Mouse (Mus musculus): ENCODE measurements around the gene Snrnp27. TPM values are rescaled to one million over a fixed set of nuclear protein-coding genes. Genes with fewer than 3 reads are reported as not detected.

Snrnp27 gene
- total and polyA plus RNA-seq, 3 experiments = 63.1 to 97.9 (median 72.7) TPM

Other genes starting within 250 kb of the Snrnp27 start
- gene C87436, start 246.1 kb downstream of the Snrnp27 start, total RNA-seq (2012; rRNA removed) = 5.2 and 7.1 TPM in 2 replicates
- gene C87436, start 246.1 kb downstream of the Snrnp27 start, total RNA-seq (2014; rRNA removed) = 8.1 and 8.6 TPM in 2 replicates
- 8.5 and 8.7 TPM in 2 replicates for gene C87436, start 246.1 kb downstream of the Snrnp27 start, polyA plus RNA-seq (2012; ENCODE audit: insufficient read length, low read depth)
- gene Pcbp1, start 158.2 kb downstream of the Snrnp27 start, total RNA-seq (2012; rRNA removed) = 68.9 and 81.2 TPM in 2 replicates
- gene Pcbp1, start 158.2 kb downstream of the Snrnp27 start, total RNA-seq (2014; rRNA removed) = 47.3 and 73.0 TPM in 2 replicates
- gene Pcbp1, start 158.2 kb downstream of the Snrnp27 start, polyA plus RNA-seq (2012; ENCODE audit: insufficient read length, low read depth) = 318 and 337 TPM in 2 replicates
- gene Asprv1, start 56.4 kb downstream of the Snrnp27 start, total RNA-seq (2012; rRNA removed) = 0.13 TPM in 1 of 2 replicates, not detected in the other
- gene Asprv1, start 56.4 kb downstream of the Snrnp27 start, total RNA-seq (2014; rRNA removed) = 0.24 TPM in 1 of 2 replicates, not detected in the other
- 0.16 TPM in 1 of 2 replicates, not detected in the other for gene Asprv1, start 56.4 kb downstream of the Snrnp27 start, polyA plus RNA-seq (2012; ENCODE audit: insufficient read length, low read depth)
- 0.88 and 1.6 TPM in 2 replicates for gene Mxd1, start 15.4 kb downstream of the Snrnp27 start, total RNA-seq (2012; rRNA removed)
- gene Mxd1, start 15.4 kb downstream of the Snrnp27 start, total RNA-seq (2014; rRNA removed) = 0.45 and 0.50 TPM in 2 replicates
- gene Mxd1, start 15.4 kb downstream of the Snrnp27 start, polyA plus RNA-seq (2012; ENCODE audit: insufficient read length, low read depth) = 0.90 and 0.97 TPM in 2 replicates
- gene Gmcl1, start 48.9 kb upstream of the Snrnp27 start, total RNA-seq (2012; rRNA removed) = 7.8 and 8.4 TPM in 2 replicates
- gene Gmcl1, start 48.9 kb upstream of the Snrnp27 start, total RNA-seq (2014; rRNA removed) = 9.5 and 10.4 TPM in 2 replicates
- gene Gmcl1, start 48.9 kb upstream of the Snrnp27 start, polyA plus RNA-seq (2012; ENCODE audit: insufficient read length, low read depth) = 8.8 and 9.9 TPM in 2 replicates
- gene Anxa4, start 109.1 kb upstream of the Snrnp27 start, total RNA-seq (2012; rRNA removed) = 10.7 and 10.8 TPM in 2 replicates
- 17.1 and 18.4 TPM in 2 replicates for gene Anxa4, start 109.1 kb upstream of the Snrnp27 start, total RNA-seq (2014; rRNA removed)
- gene Anxa4, start 109.1 kb upstream of the Snrnp27 start, polyA plus RNA-seq (2012; ENCODE audit: insufficient read length, low read depth) = 13.7 and 18.1 TPM in 2 replicates
- 5.4 and 7.1 TPM in 2 replicates for gene Aak1, start 165.0 kb upstream of the Snrnp27 start, total RNA-seq (2012; rRNA removed)
- 2.1 and 2.8 TPM in 2 replicates for gene Aak1, start 165.0 kb upstream of the Snrnp27 start, total RNA-seq (2014; rRNA removed)
- 18.8 and 21.0 TPM in 2 replicates for gene Aak1, start 165.0 kb upstream of the Snrnp27 start, polyA plus RNA-seq (2012; ENCODE audit: insufficient read length, low read depth)